Mouse (Mus musculus): Measurements from ENCODE around the gene Tamm41. TPM values are rescaled to one million over a fixed set of nuclear protein-coding genes. Genes with fewer than 3 reads are reported as not detected.
A peak's percentile ranks its signal among the peaks of the same experiment; 100 is the strongest.

The Tamm41 gene
- polyA plus RNA-seq (2016; fragmentation: Nextera tagmentation; extraction: Ambion mirVana): 45.0 and 47.6 TPM in 2 replicates

DNA sequence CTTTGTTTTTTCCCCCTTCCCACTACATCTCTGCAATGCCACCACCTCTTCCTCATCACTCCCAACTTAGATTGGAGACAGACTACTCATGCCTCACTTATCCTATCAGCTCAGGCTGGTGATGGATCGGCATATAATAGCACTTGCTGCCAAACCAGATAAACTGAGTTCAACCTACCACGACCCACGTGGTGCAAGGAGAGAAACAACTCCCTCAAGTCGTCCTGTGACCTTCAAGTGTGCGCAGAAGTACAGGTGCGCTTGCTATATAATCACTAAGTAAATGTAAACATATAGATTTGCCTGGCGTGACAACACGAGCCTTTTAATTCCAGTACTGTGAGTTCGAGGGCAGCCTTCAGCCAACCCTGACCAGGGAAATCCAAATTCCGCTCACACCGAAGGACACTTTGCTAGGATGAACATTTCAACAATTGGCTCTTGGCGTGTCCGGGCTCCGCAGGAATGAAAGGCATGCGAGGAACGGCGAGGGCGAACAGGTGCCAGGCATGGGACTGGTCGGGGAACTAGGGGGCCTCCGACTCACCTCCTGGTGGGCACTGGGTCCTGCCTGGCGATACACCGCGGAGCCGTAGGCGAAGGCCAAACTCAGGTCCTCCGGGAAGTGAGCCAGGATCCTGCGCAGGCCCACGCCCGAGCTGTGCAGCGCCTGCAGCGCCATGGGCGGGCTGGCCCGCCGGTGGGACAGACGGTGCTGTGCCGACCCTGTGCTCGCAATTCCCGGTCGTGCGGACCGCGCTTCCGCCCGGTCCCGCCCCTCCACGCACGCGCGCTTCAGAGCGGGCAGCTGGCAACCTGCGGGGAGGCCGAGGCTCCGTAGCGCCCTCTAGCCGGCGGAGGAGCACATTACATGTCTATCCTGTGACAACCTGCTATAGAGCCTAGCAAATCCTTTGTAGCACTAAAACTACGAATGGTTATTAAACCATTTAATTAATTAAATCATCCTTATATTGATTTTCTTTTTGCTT, at the start of gene Tamm41:
Tamm41 (minus strand) TSS at position 774 of the 992 bp plus-strand sequence.
- WGBS (ENCODE audit: insufficient replicate concordance): 1% methylated on average over 55 of the region's 57 CpGs
- Histone ChIP-seq H3K4me3 (peak within 1 kb of the TSS; percentile 94), H3K27ac (peak within 1 kb of the TSS; percentile 58), H3K36me3 (peaks cover 25% of the 10 kb centered on the region), H3K9ac (peak within 1 kb of the TSS; percentile 87), H3K4me1 (peaks cover 17% of the 10 kb centered on the region), H3K27me3 (replicated peaks) (0 out of 2 replicates have a peak, but pooled peaks cover 3% of the 10 kb centered on the region), H3K9me3 (replicated peaks) (no peaks in the 10 kb centered on the region), H3K4me2 (peak within 1 kb of the TSS; percentile 90)
- peak; percentile 89 for ATAC-seq

DNA sequence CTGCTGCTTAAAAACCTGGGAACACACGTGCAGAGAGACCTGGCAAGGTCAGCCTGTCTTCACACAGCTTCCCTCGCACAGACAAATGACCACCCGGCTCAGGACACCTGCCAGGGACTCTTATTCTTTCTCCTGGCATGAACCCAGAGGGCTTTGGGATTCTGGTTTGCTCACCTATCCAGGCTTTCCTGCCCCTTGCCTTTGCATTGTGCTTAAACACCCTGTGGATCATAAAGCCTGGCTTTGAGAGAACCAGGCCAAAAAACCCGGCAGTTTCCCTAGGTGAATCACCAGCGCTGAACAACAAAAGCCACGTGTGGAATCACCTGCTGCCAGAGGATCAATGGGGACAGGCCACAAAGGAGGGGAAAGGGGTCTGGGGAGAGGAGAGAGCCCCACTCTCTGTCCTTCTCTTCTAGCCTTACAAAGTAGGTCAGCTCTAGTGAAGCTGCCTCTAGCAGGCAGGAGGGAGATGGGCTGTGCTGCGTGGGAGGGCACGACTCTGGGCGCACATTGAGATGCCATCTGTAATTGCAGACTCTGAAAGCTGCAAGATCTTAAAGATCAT, 47.7 kb upstream of the Tamm41 start:
- H3K4me3 ChIP-seq: no peak overlapping the region
- H3K9me3 ChIP-seq (replicated peaks): no peaks in the 10 kb centered on the region
- H3K4me2 ChIP-seq: no peak overlapping the region
- no peak for ATAC-seq
- H3K27ac ChIP-seq: no peak overlapping the region
- no peaks in the 10 kb centered on the region for H3K36me3 ChIP-seq
- no peaks in the 10 kb centered on the region for H3K4me1 ChIP-seq
- 52% methylated on average over 9 of the region's 9 CpGs for WGBS (ENCODE audit: insufficient replicate concordance)
- no peaks in the 10 kb centered on the region for H3K27me3 ChIP-seq (replicated peaks)
- H3K9ac ChIP-seq: no peak overlapping the region

DNA sequence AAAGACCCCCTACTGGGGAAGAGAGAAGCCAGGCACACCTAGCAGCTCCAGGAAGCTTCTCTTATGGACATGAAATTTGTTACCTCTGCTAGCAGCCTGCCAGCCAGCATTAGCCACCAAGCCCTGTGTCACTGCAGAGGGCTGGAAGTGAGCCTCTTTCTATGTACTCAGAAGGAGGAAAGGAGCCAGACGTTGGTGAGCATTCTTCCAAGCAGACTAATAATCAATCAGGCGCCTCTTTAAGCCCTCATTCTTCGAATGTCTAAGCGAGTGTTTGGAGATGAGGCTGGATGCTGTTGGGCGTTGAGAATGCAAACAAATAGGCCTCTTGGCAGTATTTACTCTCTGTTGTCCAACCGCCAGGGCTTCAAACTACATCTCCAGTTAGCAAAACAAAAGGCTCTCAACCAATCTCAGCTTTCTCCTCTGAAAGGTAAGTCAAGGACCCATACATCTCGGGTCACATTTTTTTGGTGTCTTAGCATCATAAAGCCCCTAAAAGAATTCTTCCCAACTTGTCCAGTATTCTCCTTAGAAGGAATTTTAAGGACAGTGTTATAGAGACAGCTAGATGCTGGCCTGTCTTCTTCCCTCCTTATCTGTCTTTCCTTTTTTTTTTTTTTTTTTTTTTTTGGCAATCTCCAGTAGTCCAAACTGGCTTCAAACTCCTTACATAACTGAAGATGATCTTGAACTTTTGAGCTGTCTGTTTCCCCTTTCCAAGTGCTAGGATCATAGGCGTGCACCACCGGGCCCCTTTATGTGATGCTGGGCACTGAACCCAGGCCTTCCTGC, 39.3 kb upstream of the Tamm41 start:
- WGBS (ENCODE audit: insufficient replicate concordance): 43% methylated on average over 9 of the region's 9 CpGs
- ATAC-seq: no peak

DNA sequence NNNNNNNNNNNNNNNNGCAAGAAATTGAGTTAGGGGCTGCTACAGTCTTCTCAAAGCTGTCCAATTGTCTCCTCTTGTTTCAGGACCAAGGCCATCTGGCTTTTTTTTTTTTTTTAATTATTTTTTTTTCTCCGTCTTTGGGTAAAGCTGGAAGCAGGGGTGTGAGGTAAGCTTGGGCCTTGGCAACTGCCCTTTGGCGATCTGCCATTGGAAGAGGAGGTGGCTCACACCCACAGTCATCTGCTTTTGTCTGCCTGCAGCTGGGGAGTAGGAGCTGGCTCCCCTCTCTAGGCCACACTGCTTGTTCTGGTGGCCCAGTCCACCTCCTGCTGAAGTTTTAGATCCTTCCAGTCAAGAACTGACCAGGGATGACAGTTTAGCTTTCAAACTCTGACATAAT, 34.3 kb upstream of the Tamm41 start:
- Histone ChIP-seq H3K9me3 (replicated peaks) (no peaks in the 10 kb centered on the region), H3K4me2 (no peak overlapping the region), H3K27me3 (replicated peaks) (no peaks in the 10 kb centered on the region), H3K27ac (no peak overlapping the region), H3K4me1 (no peaks in the 10 kb centered on the region), H3K36me3 (no peaks in the 10 kb centered on the region), H3K4me3 (no peak overlapping the region), H3K9ac (no peak overlapping the region)
- no peak for ATAC-seq
- 75% methylated on average over 2 of the region's 2 CpGs for WGBS (ENCODE audit: insufficient replicate concordance)

More for the DNA sequence above, 39.3 kb upstream of the Tamm41 start:
- no peak overlapping the region for H3K4me3 ChIP-seq
- no peak overlapping the region for H3K27ac ChIP-seq
- no peaks in the 10 kb centered on the region for H3K9me3 ChIP-seq (replicated peaks)
- no peaks in the 10 kb centered on the region for H3K36me3 ChIP-seq
- H3K9ac ChIP-seq: no peak overlapping the region
- no peak overlapping the region for H3K4me2 ChIP-seq
- H3K27me3 ChIP-seq (replicated peaks): no peaks in the 10 kb centered on the region
- no peaks in the 10 kb centered on the region for H3K4me1 ChIP-seq

DNA sequence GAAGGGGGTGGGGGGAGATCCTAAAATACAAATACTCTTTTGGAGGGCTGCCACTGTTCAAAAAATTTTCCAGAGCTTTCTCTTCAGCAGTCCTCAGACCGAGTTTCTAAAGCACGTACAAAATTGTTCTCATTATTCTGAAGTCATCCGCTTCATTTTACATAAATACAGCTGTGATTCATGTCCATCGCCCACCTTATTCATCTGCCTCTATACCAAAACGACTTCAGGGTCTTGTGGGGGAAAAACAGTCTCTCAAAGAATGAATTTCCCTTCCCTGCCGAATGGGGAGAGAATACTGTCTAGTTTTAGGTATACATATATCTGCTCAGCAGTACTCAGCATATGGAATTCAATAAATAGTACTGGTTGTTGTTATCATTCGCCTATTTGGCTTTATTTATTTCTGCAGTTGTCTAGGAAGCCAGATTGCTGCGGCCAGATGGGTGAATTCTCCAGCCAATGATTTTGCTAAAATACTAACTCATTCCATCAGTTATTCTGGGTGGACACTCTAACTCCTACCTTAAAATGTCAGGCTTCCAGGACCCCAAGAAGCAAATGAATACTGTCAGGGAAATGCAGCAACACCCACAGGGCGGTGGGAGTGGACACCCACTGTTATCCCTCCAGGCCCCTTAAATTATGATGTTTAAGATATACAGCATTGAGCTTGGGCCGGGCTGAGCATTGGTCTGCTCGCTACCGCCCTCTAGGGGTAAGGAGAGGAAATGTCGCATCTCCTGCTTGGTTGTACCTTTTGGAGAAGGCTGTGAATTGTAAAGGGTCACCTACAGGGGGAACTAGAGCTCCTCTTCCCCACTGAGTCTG, 27.9 kb upstream of the Tamm41 start:
- Histone ChIP-seq H3K4me3 (no peak overlapping the region), H3K27me3 (replicated peaks) (peaks cover 1% of the 10 kb centered on the region; the same call in 1 of the 2 replicates), H3K9me3 (replicated peaks) (no peaks in the 10 kb centered on the region), H3K36me3 (no peaks in the 10 kb centered on the region), H3K27ac (no peak overlapping the region), H3K4me1 (no peaks in the 10 kb centered on the region), H3K9ac (no peak overlapping the region), H3K4me2 (no peak overlapping the region)
- WGBS (ENCODE audit: insufficient replicate concordance): 35% methylated on average over 13 of the region's 13 CpGs
- ATAC-seq: no peak; the same call in 1 of the 2 replicates

DNA sequence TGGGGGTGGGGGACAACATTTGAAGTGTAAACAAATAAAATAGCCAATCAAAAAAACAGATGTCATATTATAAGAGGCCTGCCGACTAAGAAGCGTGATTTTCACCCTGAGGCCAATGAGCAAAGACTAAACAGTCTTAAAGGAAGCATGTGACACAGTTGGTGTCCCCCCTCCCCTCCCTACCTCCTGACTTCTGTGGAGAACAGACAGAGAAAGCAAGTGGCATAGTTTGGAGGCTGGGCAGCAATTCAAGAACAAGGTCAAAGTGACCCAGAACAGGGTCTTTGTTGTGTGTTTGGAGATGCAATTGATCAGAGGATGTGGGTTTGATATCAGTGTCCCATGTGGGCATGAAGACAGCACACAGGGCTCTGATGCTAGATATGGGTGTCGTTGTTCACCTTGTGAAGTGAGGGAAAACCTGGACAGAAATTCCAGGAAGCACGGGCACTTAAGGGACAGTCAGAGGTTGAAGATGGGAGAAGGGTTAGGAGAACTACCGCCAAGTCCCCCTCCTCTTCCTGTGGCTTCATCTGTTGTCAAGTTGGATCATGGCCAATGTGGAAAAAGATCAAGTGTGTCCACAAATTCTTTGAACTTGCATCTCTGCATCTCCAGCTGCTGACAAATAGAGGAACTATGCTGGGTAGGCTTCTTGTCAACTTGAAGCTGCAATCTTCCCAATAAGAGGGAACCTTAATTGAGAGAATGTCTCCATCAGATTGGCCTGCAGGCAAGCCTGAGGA, 25.1 kb upstream of the Tamm41 start:
- no peak overlapping the region for H3K4me3 ChIP-seq
- 64% methylated on average over 5 of the region's 5 CpGs for WGBS (ENCODE audit: insufficient replicate concordance)
- H3K4me1 ChIP-seq: no peaks in the 10 kb centered on the region
- H3K4me2 ChIP-seq: no peak overlapping the region
- H3K9ac ChIP-seq: no peak overlapping the region
- H3K27ac ChIP-seq: no peak overlapping the region
- H3K9me3 ChIP-seq (replicated peaks): no peaks in the 10 kb centered on the region
- H3K36me3 ChIP-seq: no peaks in the 10 kb centered on the region
- ATAC-seq: no peak
- peaks cover 5% of the 10 kb centered on the region; the same call in 1 of the 2 replicates for H3K27me3 ChIP-seq (replicated peaks)

DNA sequence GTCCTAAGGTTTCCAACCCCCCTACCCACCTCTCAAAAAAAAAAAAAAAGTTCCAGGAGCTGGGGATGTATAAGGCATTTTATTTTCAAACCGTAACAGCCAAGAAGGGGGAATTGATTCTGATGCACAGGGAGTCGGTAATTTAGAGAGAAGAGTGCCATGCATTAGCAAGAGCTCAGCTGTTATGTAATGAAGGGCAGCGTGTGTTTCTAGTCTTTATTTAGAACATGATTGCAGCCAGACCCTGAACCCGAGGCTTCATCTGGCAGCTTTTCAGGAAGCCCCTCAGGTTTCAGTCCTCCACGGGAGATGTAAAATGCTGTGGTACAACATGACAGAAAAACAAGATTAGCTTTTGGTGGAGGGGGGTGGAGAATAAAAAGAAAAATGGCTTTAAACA, 21.6 kb upstream of the Tamm41 start:
- Histone ChIP-seq H3K4me1 (no peaks in the 10 kb centered on the region), H3K9me3 (replicated peaks) (no peaks in the 10 kb centered on the region), H3K4me2 (no peak overlapping the region), H3K9ac (no peak overlapping the region), H3K4me3 (no peak overlapping the region), H3K27ac (no peak overlapping the region), H3K36me3 (no peaks in the 10 kb centered on the region), H3K27me3 (replicated peaks) (peaks cover 8% of the 10 kb centered on the region; the same call in 1 of the 2 replicates)
- no peak for ATAC-seq
- 43% methylated on average over 5 of the region's 5 CpGs for WGBS (ENCODE audit: insufficient replicate concordance)

DNA sequence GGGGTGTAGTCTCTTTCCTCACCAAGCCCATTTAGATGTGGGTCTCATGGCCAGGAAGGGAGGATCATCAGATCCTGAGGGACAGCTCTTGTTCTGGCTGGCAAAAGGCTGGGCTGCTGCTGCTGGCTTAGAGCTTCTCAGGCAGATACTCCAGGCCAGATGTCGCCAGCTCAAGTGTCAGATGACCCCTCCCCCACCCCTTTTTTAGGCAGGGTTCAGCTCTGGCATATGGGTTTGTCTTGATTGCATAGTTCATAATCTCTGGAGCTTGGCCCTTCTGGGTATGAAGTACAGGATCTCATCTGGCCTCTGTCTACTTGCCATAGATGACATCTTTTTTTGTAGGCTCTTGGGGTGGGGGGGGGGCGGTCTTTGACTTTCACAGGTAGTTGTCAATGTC, 19.0 kb upstream of the Tamm41 start:
- Histone ChIP-seq H3K9ac (no peak overlapping the region), H3K36me3 (no peaks in the 10 kb centered on the region), H3K4me2 (no peak overlapping the region), H3K4me3 (no peak overlapping the region), H3K9me3 (replicated peaks) (no peaks in the 10 kb centered on the region), H3K27ac (no peak overlapping the region), H3K27me3 (replicated peaks) (peaks cover 8% of the 10 kb centered on the region; the same call in 1 of the 2 replicates), H3K4me1 (no peaks in the 10 kb centered on the region)
- WGBS (ENCODE audit: insufficient replicate concordance): 27% methylated on average over 2 of the region's 2 CpGs
- no peak for ATAC-seq

DNA sequence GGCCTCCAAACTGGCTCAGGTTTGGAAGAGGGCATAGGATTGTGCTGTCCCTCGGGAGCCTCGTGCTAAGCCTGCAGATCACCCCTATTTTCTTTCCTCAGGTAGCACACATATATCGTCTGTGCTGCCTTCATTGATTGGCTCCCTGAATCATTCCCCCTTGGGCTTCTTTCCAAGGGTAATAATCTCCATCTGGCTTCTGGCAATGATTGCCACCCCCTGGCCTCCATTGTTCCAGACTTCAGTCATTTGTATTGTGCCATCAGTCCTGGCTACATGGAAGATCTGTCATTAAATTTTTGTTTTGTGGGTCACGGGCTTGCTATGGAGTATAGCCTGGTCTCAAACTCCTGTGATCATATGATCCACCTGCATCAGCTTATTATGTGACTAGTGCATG, 17.8 kb upstream of the Tamm41 start:
- Histone ChIP-seq H3K4me2 (no peak overlapping the region), H3K4me1 (no peaks in the 10 kb centered on the region), H3K36me3 (no peaks in the 10 kb centered on the region), H3K9ac (no peak overlapping the region), H3K9me3 (replicated peaks) (no peaks in the 10 kb centered on the region), H3K27me3 (replicated peaks) (peaks cover 5% of the 10 kb centered on the region; the same call in 1 of the 2 replicates), H3K27ac (no peak overlapping the region), H3K4me3 (no peak overlapping the region)
- 66% methylated on average over 4 of the region's 4 CpGs for WGBS (ENCODE audit: insufficient replicate concordance)
- no peak for ATAC-seq

DNA sequence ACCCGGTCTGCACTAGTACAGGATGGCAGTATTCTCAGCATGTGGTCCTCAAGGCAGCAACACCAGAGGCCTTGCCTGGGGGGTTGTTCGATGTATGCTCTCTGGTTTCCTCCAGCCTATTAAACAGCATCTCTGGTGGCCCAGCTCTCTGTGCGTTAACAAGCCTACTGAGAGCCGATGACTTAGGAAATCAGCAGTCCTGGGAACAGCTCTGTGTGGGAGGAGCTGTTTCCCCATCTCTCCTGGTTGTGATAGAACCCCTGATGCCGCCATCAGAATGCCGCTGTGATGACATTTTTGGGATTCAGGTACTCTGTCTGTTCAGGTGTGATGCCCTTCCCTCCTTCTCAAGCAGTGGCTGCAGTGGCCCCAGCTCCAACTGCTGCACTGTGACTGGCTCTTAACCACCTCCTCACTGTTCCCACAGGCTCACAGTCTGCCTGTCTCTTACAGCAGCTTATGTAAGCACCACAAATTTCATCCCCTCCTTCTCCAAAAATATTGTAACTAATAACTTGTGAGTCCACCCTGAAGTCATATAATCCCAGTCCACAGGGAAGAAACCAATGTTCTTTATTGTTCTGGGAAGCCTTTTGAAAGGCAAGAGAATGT, 14.0 kb upstream of the Tamm41 start:
- Histone ChIP-seq H3K36me3 (no peaks in the 10 kb centered on the region), H3K9ac (no peak overlapping the region), H3K4me1 (no peaks in the 10 kb centered on the region), H3K27me3 (replicated peaks) (0 out of 2 replicates have a peak, but pooled peaks cover 3% of the 10 kb centered on the region), H3K4me3 (no peak overlapping the region), H3K9me3 (replicated peaks) (no peaks in the 10 kb centered on the region), H3K4me2 (no peak overlapping the region), H3K27ac (no peak overlapping the region)
- no peak for ATAC-seq
- WGBS (ENCODE audit: insufficient replicate concordance): 55% methylated on average over 6 of the region's 6 CpGs

Data from liver, embryonic 12.5 days (tissue).